Mouse (Mus musculus): Measurements from ENCODE around the gene Meltf.
A peak's percentile ranks its signal among the peaks of the same experiment; 100 is the strongest.
"Not testable (repeated sequence)": the region's sequence is repeated elsewhere in the genome, so short reads cannot be mapped to it uniquely, and the experiment has no call there.

The Meltf gene

GRCm38 (mm10) chr16:31935091-31935979 is 56.7 kb downstream of the Meltf start:
- DNase-seq, result no peak

- DNase-seq, result no peak
Measured at GRCm38 (mm10) chr16:31936568-31936967, 58.0 kb downstream of the Meltf start.

DNA sequence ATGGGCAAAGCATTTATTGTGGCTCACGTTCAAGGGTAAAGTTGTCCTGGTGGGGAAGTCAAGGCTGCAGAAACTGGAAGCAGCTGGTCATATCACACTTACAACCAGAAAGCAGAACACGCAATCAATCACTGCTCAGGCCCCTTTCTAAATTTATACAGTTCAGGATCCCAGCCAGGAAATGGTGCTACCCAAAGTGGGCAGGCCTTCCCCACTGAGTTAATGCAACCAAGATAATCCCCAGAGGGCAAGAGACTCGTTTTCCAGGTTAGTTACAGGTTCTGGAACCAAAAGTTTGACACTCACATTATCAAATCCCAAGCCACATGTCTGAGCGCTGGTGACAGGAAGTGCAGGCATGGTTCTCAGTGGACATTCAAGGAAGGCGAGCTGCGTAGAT is 60.2 kb downstream of the Meltf start:
- DNase-seq, result no peak

DNA sequence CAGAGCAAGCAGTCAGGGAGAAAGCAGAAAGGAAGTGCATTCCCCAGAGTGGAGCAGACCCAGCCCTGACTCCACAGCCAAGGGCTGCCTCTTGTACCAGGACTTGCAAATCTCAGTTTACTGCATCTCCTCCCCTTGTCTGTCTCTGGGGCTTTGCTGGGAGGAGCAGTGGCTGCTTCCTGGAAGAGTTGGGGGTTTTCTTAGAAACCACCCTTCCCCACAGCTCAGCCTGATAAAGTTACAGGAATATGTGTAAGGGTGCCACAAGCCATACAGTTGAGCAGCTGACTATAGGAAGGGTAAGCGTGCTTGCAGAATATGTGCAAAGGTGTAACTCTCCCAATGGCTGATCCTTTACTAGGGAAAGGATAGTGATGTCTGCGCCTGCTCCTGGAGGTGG is 62.0 kb downstream of the Meltf start:
- no peak for DNase-seq

GRCm38 (mm10) chr16:31943980-31944379 is 65.4 kb downstream of the Meltf start:
- peak; percentile 81 for DNase-seq

GRCm38 (mm10) chr16:31944698-31945255 is 66.2 kb downstream of the Meltf start:
- no peak for DNase-seq

DNA sequence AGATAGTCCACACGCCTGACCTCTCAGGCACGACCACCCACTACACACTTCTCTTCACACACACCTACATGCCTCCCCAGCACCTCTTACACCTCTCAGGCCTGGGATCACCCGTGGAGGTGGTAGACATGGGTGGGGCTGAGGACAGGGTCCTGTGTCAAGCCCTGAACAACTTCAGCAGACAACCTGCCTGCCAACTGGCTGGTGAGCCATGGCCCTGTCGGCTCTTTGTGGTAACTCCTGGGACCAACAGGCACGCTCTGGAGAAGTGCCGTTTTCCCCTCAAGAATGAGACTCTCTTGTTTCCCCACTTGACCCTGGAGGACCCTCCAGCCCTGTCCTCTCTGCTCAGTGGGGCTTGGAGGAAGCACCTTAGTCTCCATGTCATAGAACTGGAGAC is 66.8 kb downstream of the Meltf start:
- DNase-seq, result no peak

DNA sequence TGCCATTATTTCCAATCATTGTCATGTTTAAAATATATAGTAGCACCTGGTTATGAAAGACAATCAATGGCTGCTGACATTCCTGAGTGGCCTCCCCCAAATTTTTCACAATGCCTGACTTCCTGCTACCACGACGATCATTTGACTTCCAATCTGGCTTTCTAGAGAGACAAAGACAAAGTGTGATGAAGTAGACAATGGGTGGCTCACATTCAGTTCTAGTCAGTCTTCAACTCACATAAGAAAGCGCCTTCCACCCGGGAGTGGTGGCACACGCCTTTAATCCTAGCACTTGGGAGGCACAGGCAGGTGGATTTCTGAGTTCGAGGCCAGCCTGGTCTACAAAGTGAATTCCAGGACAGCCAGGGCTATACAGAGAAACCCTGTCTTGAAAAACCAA is 67.4 kb downstream of the Meltf start:
- DNase-seq, result not testable (repeated sequence)

DNA sequence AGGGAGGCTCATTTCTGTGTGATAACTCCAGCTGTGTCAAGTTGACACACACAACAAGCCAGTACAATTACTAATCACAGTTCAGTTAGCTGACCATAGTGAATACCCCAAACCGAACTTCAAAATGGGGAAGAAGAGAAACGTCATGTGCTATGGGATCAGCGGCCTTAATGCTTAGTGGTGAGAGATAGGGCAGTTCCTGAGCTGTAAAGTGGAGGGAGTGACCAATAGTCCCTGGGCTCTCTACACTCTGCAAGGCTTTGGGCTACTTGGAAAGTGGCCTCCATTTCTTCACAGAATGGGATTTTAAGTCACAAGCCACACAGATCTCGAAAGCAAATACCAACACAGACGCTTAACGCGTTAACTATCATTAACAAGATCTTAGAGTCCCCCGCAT is 68.7 kb downstream of the Meltf start:
- no peak for DNase-seq

DNA sequence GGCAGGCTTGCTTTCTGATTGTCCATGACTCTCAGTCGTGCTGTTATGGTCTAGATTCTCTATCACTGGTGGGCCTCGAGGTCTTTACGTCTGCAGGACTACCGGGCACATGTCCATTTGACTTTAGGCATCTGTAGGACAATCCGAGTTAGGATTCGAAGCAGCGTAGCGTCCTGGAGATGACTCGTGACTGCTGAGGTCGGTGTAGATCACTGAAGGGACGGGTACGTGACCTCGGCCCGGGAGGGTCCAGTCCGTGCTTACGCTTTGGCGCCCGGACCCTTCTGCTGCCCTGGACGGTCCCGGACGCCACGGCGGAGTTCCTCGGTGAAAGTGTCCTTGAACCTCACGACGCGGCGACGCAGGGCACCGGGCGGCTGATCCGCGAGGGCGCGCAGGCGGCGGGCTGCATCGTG is 69.3 kb downstream of the Meltf start:
- DNase-seq, result no peak

DNA sequence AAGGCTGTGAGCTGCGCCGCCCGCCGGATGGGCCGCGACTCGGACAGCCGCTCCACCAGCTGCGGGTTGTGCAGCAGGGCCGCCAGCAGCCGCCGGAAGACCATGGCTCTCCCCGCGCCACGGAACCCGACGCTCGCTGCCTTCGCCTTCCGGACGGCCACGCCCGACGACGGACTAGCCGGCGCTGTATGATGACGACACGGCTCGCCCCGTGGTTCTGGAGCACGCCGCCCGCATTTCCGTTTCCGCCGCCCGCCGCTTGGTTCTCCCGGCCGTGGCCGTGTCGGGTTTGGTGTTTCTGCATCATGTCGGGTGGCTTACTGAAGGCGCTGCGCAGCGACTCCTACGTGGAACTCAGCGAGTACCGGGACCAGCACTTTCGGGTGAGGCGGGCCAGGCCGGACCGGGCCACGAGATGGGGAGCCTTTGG is 69.8 kb downstream of the Meltf start, which contains the start of the genes 0610012G03Rik and Ncbp2:
TSS of gene 0610012G03Rik (minus strand) at position 150 of the 430 bp plus-strand sequence.
TSS of gene Ncbp2 (plus strand) at position 169 of the 430 bp plus-strand sequence.
- peak; percentile 97 for DNase-seq

All from kidney, postnatal 14 days (tissue).